Mouse (Mus musculus): ENCODE measurements around the gene Rnf141. TPM values are rescaled to one million over a fixed set of nuclear protein-coding genes. Genes with fewer than 3 reads are reported as not detected.

Rnf141 gene
- polyA plus RNA-seq, 1 experiment from 2014 or later, result 31.6 TPM

GRCm38 (mm10) chr7:110785741-110786146 is 58.5 kb downstream of the Rnf141 start:
- peak; percentile 31 for DNase-seq (ENCODE audit: low spot score)
- Histone ChIP-seq H3K9me3 (ENCODE audit: low read length) (no peaks in the 10 kb centered on the region), H3K36me3 (ENCODE audit: insufficient read depth, low read length) (no peaks in the 10 kb centered on the region), H3K4me1 (ENCODE audit: insufficient read depth, low read depth, low read length) (peaks cover 5% of the 10 kb centered on the region; the same call in 1 of the 2 replicates), H3K4me3 (ENCODE audit: low read depth, low read length) (no peak overlapping the region), H3K27me3 (replicated peaks; ENCODE audit: insufficient read depth, low read length) (no peaks in the 10 kb centered on the region), H3K9ac (replicated peaks; ENCODE audit: low read depth) (no peak overlapping the region), H3K4me2 (replicated peaks; ENCODE audit: low read depth, low read length) (no peak overlapping the region), H3K27ac (ENCODE audit: low read length) (no peak overlapping the region)
- 35% methylated on average over 3 of the region's 3 CpGs for WGBS
- peak; percentile 9; the same call in 1 of the 2 replicates for ATAC-seq
- TF ChIP-seq CTCF (IDR thresholded peaks at IDR 0.05) (no peak), EP300 (IDR thresholded peaks at IDR 0.05) (no peak)

GRCm38 (mm10) chr7:110784965-110785364 is 59.3 kb downstream of the Rnf141 start:
- no peak overlapping the region for H3K4me2 ChIP-seq (replicated peaks; ENCODE audit: low read depth, low read length)
- DNase-seq (ENCODE audit: low spot score) (peak; percentile 38), ATAC-seq (0 out of 2 replicates have a peak, but pooled peaks have one; percentile 11)
- H3K9me3 ChIP-seq (ENCODE audit: low read length), result no peaks in the 10 kb centered on the region
- H3K27ac ChIP-seq (ENCODE audit: low read length), result no peak overlapping the region; the same call in 1 of the 2 replicates
- no peaks in the 10 kb centered on the region for H3K36me3 ChIP-seq (ENCODE audit: insufficient read depth, low read length)
- TF ChIP-seq CTCF (IDR thresholded peaks at IDR 0.05) (no peak), EP300 (IDR thresholded peaks at IDR 0.05) (0 out of 2 replicates have a peak, but pooled peaks have one; percentile 36)
- WGBS, result 26% methylated on average over 8 of the region's 8 CpGs
- H3K4me1 ChIP-seq (ENCODE audit: insufficient read depth, low read depth, low read length), result peaks cover 5% of the 10 kb centered on the region; the same call in 1 of the 2 replicates
- H3K9ac ChIP-seq (replicated peaks; ENCODE audit: low read depth), result no peak overlapping the region
- no peak overlapping the region for H3K4me3 ChIP-seq (ENCODE audit: low read depth, low read length)
- no peaks in the 10 kb centered on the region for H3K27me3 ChIP-seq (replicated peaks; ENCODE audit: insufficient read depth, low read length)

- Histone ChIP-seq H3K36me3 (ENCODE audit: insufficient read depth, low read length) (no peaks in the 10 kb centered on the region), H3K4me3 (ENCODE audit: low read depth, low read length) (no peak overlapping the region), H3K9me3 (ENCODE audit: low read length) (no peaks in the 10 kb centered on the region), H3K4me2 (replicated peaks; ENCODE audit: low read depth, low read length) (no peak overlapping the region), H3K27ac (ENCODE audit: low read length) (no peak overlapping the region), H3K27me3 (replicated peaks; ENCODE audit: insufficient read depth, low read length) (no peaks in the 10 kb centered on the region), H3K9ac (replicated peaks; ENCODE audit: low read depth) (no peak overlapping the region), H3K4me1 (ENCODE audit: insufficient read depth, low read depth, low read length) (peaks cover 5% of the 10 kb centered on the region; the same call in 1 of the 2 replicates)
- DNase-seq (ENCODE audit: low spot score), result peak; percentile 78
- 35% methylated on average over 10 of the region's 10 CpGs for WGBS
- TF ChIP-seq EP300 (IDR thresholded peaks at IDR 0.05) (peak; percentile 100), CTCF (IDR thresholded peaks at IDR 0.05) (no peak)
- peak; percentile 52 for ATAC-seq
Measured at GRCm38 (mm10) chr7:110782845-110783478, 61.3 kb downstream of the Rnf141 start.

GRCm38 (mm10) chr7:110782135-110782534 is 62.1 kb downstream of the Rnf141 start:
- H3K9ac ChIP-seq (replicated peaks; ENCODE audit: low read depth), result no peak overlapping the region
- WGBS, result 44% methylated on average over 7 of the region's 7 CpGs
- H3K4me1 ChIP-seq (ENCODE audit: insufficient read depth, low read depth, low read length), result peaks cover 5% of the 10 kb centered on the region; the same call in 1 of the 2 replicates
- no peaks in the 10 kb centered on the region for H3K27me3 ChIP-seq (replicated peaks; ENCODE audit: insufficient read depth, low read length)
- no peak overlapping the region for H3K4me3 ChIP-seq (ENCODE audit: low read depth, low read length)
- no peaks in the 10 kb centered on the region for H3K9me3 ChIP-seq (ENCODE audit: low read length)
- no peak overlapping the region for H3K27ac ChIP-seq (ENCODE audit: low read length)
- DNase-seq (ENCODE audit: low spot score) (no peak), ATAC-seq (peak; percentile 13; the same call in 1 of the 2 replicates)
- H3K36me3 ChIP-seq (ENCODE audit: insufficient read depth, low read length), result no peaks in the 10 kb centered on the region
- no peak overlapping the region for H3K4me2 ChIP-seq (replicated peaks; ENCODE audit: low read depth, low read length)
- TF ChIP-seq CTCF (IDR thresholded peaks at IDR 0.05), result no peak
- TF ChIP-seq EP300 (IDR thresholded peaks at IDR 0.05), result no peak

GRCm38 (mm10) chr7:110781231-110781711 is 63.0 kb downstream of the Rnf141 start:
- no peaks in the 10 kb centered on the region for H3K27me3 ChIP-seq (replicated peaks; ENCODE audit: insufficient read depth, low read length)
- H3K9me3 ChIP-seq (ENCODE audit: low read length), result no peaks in the 10 kb centered on the region
- no peak overlapping the region for H3K4me3 ChIP-seq (ENCODE audit: low read depth, low read length)
- H3K9ac ChIP-seq (replicated peaks; ENCODE audit: low read depth), result no peak overlapping the region
- no peak for ATAC-seq
- WGBS, result 69% methylated on average over 2 of the region's 2 CpGs
- H3K36me3 ChIP-seq (ENCODE audit: insufficient read depth, low read length), result no peaks in the 10 kb centered on the region
- no peak for TF ChIP-seq CTCF (IDR thresholded peaks at IDR 0.05)
- TF ChIP-seq EP300 (IDR thresholded peaks at IDR 0.05), result no peak
- H3K4me2 ChIP-seq (replicated peaks; ENCODE audit: low read depth, low read length), result no peak overlapping the region
- H3K4me1 ChIP-seq (ENCODE audit: insufficient read depth, low read depth, low read length), result peaks cover 3% of the 10 kb centered on the region; the same call in 1 of the 2 replicates
- no peak overlapping the region for H3K27ac ChIP-seq (ENCODE audit: low read length)
- no peak for DNase-seq (ENCODE audit: low spot score)

- Histone ChIP-seq H3K27ac (ENCODE audit: low read length) (no peak overlapping the region), H3K27me3 (replicated peaks; ENCODE audit: insufficient read depth, low read length) (no peaks in the 10 kb centered on the region), H3K4me2 (replicated peaks; ENCODE audit: low read depth, low read length) (no peak overlapping the region), H3K9ac (replicated peaks; ENCODE audit: low read depth) (no peak overlapping the region), H3K4me1 (ENCODE audit: insufficient read depth, low read depth, low read length) (no peaks in the 10 kb centered on the region; the same call in 1 of the 2 replicates), H3K36me3 (ENCODE audit: insufficient read depth, low read length) (no peaks in the 10 kb centered on the region), H3K9me3 (ENCODE audit: low read length) (no peaks in the 10 kb centered on the region), H3K4me3 (ENCODE audit: low read depth, low read length) (no peak overlapping the region)
- DNase-seq (ENCODE audit: low spot score) (no peak), ATAC-seq (no peak)
- WGBS, result 45% methylated on average over 4 of the region's 4 CpGs
- no peak for TF ChIP-seq CTCF (IDR thresholded peaks at IDR 0.05)
- TF ChIP-seq EP300 (IDR thresholded peaks at IDR 0.05), result no peak
Measured at GRCm38 (mm10) chr7:110780520-110780919, 63.7 kb downstream of the Rnf141 start.
